Mouse (Mus musculus) layer of hippocampus, adult 18-20 months (tissue): ENCODE results near the gene Gm9. TPM values are rescaled to one million over a fixed set of nuclear protein-coding genes. Genes with fewer than 3 reads are reported as not detected.
A peak's percentile ranks its signal among the peaks of the same experiment; 100 is the strongest.
"Not testable (repeated sequence)": the region's sequence is repeated elsewhere in the genome, so short reads cannot be mapped to it uniquely, and the experiment has no call there.

Experiments used
- DNase-seq, 2 experiments: peaks; one replicate each; pipeline ENCODE4 v3.0.0; 2022; ENCODE audit warnings: low spot score in 2 of 2
- long read RNA-seq: library from polyadenylated mRNA; stranded (forward); transcript quantifications from one replicate; pipeline ENCODE4 v2.0.0, GENCODE M21; 2021
- total RNA-seq, 2 experiments: library from RNA; stranded (reverse); gene quantifications; 2 replicates each; pipeline ENCODE4 v1.2.3; 2021

The Gm9 gene
- not detected for total RNA-seq
- long read RNA-seq, result 0 reads

- no peak for DNase-seq
These were observed at the start of gene Gm9 for GRCm38 (mm10) chrX:37210941-37211340. TSS of gene Gm9 (minus strand) at chrX:37211041.

- not testable (repeated sequence) for DNase-seq
These were observed 38.8 kb upstream of the Gm9 start, which contains the start of gene Rhox3a for GRCm38 (mm10) chrX:37249619-37250018. TSS of gene Rhox3a (plus strand) at chrX:37249919.

- not testable (repeated sequence) for DNase-seq
These were observed 33.8 kb upstream of the Gm9 start, which contains the start of gene Rhox2a for GRCm38 (mm10) chrX:37244676-37245075. TSS of gene Rhox2a (plus strand) at chrX:37244976.

- DNase-seq, result not testable (repeated sequence)
These were observed 11.3 kb upstream of the Gm9 start, which contains the start of gene Rhox1 for GRCm38 (mm10) chrX:37222158-37222557. TSS of gene Rhox1 (minus strand) at chrX:37222258.

- DNase-seq, result no peak
These were observed 12.2 kb downstream of the Gm9 start for GRCm38 (mm10) chrX:37198676-37199075.

- peak in 1 of 2 experiments; percentile 17 for DNase-seq
These were observed 19.0 kb downstream of the Gm9 start for GRCm38 (mm10) chrX:37191744-37192379.

- DNase-seq, result peak; percentile 74 to 85
These were observed 19.6 kb downstream of the Gm9 start, which contains the start of the genes Ndufa1 and Rnf113a1 for GRCm38 (mm10) chrX:37191105-37191743. TSS of gene Ndufa1 (minus strand) at chrX:37191163. TSS of gene Rnf113a1 (plus strand) at chrX:37191245.

- no peak for DNase-seq
These were observed 20.1 kb downstream of the Gm9 start for GRCm38 (mm10) chrX:37190755-37191104.

GRCm38 (mm10) chrX:37184401-37184800 is 26.4 kb downstream of the Gm9 start:
- DNase-seq, result peak in 1 of 2 experiments; percentile 10

- no peak for DNase-seq
These were observed 42.1 kb downstream of the Gm9 start, which contains the start of gene Akap14 for GRCm38 (mm10) chrX:37168742-37169141. TSS of gene Akap14 (minus strand) at chrX:37168842.

- DNase-seq, result peak in 1 of 2 experiments; percentile 34
These were observed 43.8 kb downstream of the Gm9 start for GRCm38 (mm10) chrX:37167085-37167484.

- no peak for DNase-seq
These were observed 47.7 kb downstream of the Gm9 start for GRCm38 (mm10) chrX:37163115-37163514.

GRCm38 (mm10) chrX:37161169-37161568 is 49.7 kb downstream of the Gm9 start:
- no peak for DNase-seq

Other genes with a start within 250 kb of the Gm9 start
- gene Sept6, start 219.2 kb downstream of the Gm9 start, total RNA-seq, result 10 to 100 TPM; 47.6 to 48.4 TPM
- not detected for gene Sowahd, start 162.2 kb downstream of the Gm9 start, total RNA-seq
- 100 to 1,000 TPM; 252 to 254 TPM for gene Rpl39, start 125.6 kb downstream of the Gm9 start, total RNA-seq
- 10 to 100 TPM; 18.4 to 18.9 TPM for gene Upf3b, start 100.7 kb downstream of the Gm9 start, total RNA-seq
- 10 to 100 TPM; 12.5 to 14.8 TPM for gene Nkap, start 84.2 kb downstream of the Gm9 start, total RNA-seq
- gene Akap14, start 42.2 kb downstream of the Gm9 start, total RNA-seq, result under 1 TPM; 0.30 TPM
- gene Ndufa1, start 19.9 kb downstream of the Gm9 start, total RNA-seq, result 100 to 1,000 TPM; 209 to 223 TPM
- 1 to 10 TPM; 7.3 to 8.4 TPM for gene Rnf113a1, start 19.8 kb downstream of the Gm9 start, total RNA-seq
- not detected for gene Rhox1, start 11.2 kb upstream of the Gm9 start, total RNA-seq
- not detected for gene Rhox2a, start 33.9 kb upstream of the Gm9 start, total RNA-seq
- not detected for gene Rhox3a, start 38.9 kb upstream of the Gm9 start, total RNA-seq
- not detected for gene Rhox4a, start 54.3 kb upstream of the Gm9 start, total RNA-seq
- not detected for gene Rhox3a2, start 169.0 kb upstream of the Gm9 start, total RNA-seq
- gene Rhox4a2, start 179.8 kb upstream of the Gm9 start, total RNA-seq, result not detected
- gene Rhox2b, start 201.0 kb upstream of the Gm9 start, total RNA-seq, result not detected
- not detected for gene Rhox4b, start 221.5 kb upstream of the Gm9 start, total RNA-seq
- not detected for gene Rhox2c, start 242.6 kb upstream of the Gm9 start, total RNA-seq
- gene Rhox3c, start 247.5 kb upstream of the Gm9 start, total RNA-seq, result not detected